Mouse (Mus musculus) frontal cortex, postnatal 25 days (tissue): Measurements from ENCODE around the gene Srgap3.

Experiments
- DNase-seq, 2 experiments: peaks; one replicate each; pipeline ENCODE4 v3.0.0; 2022; ENCODE audit warnings: low spot score in 2 of 2

The Srgap3 gene

DNA sequence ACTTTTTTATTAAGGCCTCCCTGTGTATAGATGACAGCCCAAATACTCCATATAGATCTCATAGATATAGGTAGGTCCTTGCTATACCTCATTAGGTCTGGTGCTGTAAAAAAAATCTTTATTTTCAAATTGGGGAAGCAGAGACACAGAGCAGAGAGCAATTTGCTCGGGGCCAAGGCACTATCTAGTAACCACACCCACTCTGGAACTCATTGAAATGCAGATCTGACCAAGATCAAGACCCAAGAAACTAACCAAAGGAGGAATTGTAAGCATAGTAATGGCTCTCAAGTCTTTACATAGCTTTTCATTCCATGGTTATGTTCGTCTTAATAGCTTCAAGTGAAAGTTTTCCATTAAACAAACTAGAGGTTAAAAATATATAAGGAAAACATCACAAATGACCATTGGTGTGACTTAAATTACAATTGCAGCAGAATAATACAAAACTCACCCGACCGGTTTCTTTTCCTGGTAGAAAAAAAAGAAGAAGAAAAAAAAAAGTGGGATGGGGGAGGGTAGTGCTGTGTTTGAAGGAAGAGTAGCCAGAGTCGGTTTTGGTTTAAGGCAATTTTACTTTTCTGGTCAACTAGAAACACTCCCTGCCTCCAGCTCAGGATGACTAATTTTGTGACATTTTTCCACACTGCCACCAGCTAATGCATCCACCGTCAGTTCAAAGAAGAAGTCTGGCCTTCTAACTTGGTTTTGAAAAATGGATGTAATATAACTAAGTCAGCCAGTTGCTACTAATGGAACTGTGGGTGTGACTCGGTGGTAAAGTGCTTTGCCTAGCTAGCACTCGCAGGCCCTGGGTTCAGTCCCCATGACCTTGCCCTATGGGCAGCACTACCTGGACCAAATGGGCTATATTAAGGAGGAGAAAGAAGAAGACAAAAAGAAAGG is 3.4 kb upstream of the Srgap3 start:
- no peak for DNase-seq

DNA sequence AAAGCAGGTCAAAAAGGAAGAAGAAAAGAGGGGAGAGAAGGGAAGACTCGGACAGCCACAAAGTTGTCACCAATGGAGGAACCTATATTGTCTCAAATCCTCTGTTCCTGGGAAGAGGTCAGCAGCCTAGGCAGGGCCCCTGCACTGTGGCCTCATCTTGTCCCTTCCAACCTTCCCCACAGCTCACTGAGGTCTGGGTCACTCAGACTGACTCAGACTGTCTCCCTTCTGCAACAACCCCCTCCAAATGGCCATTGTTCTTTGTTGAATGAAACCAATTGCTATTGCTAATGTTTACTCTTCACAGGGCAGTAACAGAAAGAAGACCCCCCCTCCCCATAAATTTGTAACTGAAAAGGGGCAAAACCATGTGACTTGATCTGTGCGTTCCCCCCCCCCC is 2.2 kb upstream of the Srgap3 start:
- no peak for DNase-seq

DNA sequence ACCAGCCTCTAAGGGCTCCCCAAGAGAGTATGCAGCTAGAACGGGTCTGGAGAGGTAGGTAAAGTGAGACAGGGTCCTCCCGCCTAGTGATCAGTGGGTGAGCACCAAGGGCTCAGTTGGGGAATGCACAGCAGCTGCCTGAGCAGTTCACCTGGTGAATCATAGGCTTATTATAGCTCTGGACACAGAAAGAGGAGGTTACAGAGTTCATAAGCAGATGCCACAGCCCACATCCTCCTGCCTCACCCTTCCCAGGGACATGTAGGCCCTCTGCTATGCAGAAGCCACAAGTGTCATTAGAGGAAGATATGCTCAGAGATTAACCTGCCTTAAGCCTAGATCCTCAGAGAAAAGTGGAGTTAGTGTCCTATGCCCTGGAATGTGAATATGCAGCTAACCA is 1.4 kb upstream of the Srgap3 start:
- DNase-seq, result no peak

DNA sequence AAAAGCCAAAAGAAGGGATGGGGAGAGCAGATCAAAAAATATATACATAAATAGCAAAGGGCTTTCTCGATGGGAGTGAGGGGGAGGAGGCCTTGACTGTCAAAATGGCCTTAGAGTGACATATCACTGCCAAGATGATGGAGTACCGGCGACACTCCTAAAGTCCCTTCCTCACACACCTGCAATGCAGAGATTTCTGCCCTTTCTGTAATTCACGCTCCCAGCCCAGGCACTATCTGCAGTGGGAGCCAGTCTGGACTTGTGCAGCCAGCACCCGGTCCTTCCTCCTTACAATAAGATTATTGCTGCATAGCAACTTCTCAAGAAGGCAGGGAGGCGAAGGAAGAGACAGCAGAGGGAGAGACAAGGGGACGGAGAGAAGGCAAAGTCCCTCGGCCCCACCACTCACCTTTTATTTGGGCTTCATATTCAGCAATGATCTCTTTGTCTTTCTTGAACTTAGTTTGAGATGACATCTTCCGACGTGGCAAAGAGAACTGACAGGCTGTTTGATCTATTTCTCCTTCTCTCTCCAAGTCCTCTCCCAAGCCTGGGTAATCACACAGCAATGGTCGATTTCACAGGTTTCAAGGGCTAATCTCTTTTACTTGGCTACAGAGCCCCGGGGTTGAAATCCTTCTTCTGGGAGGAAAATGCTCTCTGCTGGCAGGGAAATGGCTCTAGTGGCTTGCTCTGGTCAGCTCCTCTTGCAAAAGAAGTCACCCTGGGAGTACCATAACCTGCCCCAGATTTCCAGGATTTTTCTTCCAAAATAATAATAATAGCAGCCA is 850 bp downstream of the Srgap3 start:
- DNase-seq, result no peak

DNA sequence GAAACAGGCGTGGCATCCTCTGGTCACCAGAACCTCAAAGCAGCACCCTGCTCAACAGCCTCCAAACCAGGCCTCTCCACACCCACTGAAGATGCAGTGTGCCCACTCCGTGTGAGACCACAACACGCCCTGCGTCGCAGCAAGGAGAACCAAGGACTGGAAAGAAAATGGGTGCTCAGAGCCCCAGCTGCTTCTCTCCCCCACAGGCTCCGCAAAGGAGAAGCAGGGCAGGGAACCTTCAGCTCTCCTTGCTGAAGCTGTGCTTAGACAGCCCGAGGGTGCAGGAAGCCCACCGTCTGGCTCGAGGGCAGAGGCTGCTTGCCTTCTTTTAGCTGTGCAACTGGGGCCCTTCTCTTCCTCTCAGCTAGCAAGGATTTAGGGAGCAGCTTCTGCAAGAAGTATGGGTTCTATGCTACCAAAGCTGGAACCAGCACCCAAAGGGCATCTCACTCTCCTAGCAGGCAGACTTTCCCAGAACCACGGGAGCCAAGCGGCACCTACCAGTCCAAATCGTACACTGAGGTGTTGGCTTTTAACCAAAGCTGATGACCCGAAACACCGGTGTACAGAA is 1.8 kb downstream of the Srgap3 start:
- peak in 1 of 2 experiments; percentile 26 for DNase-seq

DNA sequence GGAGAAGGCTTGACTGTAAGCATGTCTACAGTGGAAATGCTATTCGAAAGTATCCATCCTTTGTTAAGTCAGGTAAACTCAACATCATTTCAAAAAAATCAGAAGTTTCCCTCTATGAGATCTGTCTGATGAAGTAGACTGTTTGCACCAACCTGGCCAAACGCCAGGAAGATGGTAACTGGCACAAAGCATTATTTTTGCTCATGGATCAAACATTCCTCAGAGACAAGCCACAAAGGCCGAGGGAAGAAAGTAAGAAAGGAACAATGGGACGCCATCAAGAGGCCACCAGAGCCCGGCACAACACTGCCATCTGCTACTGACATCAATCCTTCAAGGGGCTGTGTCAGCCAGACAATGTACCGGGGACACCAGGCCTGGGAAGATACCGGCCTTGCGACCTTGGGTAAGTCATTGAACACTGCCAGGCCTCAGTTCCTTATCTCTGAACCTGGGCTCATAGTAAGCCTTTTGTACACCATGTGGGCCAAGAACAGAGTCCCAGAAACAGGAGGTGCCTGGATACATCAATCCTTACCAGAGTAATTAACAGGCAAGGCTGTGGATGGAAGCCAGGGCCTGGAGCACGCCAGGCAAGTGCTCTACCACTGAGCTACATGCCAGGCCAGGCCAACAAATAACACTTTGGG is 3.3 kb downstream of the Srgap3 start:
- no peak for DNase-seq

DNA sequence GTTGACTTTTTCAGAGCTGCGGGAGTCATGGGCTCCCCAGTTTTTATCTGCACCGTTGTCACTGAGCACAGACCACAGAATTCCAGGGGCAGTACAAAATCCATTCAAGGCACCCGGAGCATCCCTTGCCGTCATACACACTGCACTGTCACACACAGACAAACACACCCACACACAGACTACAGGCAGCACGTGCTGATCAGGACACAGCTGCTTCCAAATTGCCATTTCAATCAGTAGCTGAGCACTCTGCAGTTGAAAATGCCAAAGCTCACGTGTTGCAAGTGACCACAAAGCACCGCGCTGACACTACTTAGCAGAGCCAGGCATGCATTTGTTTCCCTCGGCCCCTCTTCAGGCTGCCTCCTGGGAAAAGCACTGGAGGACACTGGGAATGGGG is 7.8 kb downstream of the Srgap3 start:
- no peak for DNase-seq

DNA sequence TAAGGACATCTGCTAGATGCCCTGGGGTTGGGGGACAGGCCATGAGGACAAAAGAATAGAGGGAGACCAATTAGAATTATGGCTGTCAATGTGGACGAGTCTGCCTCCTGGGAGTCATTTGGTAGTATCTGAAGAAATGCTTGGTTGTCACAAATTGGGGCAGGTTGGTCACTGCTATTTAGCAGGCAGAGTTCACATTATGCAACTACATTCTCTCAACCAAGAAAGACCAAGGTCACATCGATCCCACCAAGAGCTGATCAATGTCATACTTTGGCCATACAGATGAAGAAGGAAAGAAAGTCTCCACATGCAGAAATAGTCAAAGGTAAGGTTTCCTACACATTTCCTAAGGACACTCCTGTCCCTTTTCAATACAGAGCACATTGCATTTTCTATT is 9.3 kb downstream of the Srgap3 start:
- DNase-seq, result no peak

DNA sequence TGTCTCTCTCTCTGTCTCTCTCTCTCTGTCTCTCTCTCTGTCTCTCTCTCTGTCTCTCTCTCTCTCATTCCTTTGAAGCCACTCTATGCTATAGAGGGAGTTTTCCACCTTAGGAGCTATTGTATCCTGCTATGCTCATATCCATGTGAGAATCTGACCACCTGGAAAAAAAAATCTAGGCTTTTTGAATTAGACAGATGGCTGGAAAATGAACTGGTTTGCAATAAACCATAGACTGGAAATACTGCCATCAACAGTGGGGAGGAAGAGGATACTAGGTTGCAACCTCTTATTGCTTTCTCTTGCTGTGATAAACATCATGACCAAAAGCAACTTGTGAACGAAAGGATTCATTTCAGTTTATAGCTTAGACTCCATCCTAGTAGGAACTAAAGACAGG is 12.6 kb downstream of the Srgap3 start:
- no peak for DNase-seq

DNA sequence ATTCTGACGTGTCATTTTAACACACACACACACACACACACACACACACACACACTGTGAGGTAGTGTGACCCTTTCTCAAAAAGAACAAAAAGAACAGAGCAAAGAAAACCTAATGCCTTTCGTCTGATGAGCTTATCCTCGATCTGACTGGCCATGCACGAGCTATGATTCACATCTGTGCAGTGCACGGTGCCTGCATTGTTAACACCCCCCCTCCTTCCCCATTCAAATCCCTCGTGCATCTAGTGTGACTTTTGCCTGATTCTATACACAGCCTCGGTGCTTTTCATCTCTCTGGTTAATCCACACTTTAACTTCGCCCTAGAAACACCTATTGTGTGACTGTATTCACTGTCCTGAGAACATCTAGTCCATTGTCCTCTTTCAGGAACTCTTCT is 14.5 kb downstream of the Srgap3 start:
- DNase-seq, result no peak

DNA sequence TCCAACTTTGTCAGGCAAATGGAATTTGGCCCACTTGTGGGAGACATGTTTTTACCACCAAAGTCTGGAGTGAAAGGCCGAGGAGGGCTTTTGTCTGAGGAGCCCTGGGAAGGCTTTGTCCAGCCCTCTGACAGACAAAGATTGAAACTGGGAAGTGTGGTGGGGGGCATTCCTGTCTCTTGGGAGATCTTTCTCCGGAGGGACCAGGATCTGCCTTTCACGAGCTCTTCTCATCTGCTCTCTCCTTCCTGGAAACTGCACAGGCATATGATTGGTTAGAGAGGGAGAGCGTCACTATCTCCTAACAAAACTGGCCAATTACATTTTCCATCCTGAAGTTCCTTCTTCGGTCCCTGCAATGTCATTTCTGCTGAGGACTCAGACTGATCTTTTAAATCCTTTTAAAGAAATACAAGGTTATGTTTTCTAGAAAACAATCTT is 17.0 kb downstream of the Srgap3 start:
- no peak for DNase-seq

DNA sequence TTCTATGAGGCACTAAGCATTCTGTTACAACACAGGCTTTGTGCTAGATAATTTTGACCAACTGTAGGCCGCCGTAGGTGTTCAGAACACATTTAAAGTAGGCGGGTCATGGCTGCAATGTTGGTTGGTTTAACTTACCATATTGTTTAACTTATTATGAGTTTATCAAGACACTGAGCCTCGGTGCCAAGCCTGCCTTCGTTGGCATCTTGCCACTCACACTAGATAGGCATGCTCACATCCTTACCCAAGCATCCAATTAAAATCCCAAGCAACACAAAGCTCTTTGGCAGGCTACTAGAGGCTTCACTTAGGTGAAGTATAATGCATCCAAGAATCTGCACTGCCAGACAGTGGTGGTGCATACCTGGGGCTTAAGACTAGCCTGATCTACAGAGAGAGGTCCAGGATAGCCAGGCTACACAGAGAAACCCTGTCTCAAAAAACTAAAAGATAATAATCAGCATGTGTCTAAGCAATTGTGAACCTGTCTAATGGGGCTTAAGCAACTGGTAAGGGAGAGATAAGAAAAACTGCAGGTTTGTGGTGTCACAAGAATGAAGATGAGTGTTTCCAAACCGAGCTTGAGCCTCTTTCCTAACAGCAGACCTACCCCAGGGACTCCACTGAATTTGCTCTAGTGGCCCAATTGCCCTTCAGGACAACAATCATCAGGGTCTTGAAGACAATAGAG is 17.6 kb downstream of the Srgap3 start:
- DNase-seq, result no peak

DNA sequence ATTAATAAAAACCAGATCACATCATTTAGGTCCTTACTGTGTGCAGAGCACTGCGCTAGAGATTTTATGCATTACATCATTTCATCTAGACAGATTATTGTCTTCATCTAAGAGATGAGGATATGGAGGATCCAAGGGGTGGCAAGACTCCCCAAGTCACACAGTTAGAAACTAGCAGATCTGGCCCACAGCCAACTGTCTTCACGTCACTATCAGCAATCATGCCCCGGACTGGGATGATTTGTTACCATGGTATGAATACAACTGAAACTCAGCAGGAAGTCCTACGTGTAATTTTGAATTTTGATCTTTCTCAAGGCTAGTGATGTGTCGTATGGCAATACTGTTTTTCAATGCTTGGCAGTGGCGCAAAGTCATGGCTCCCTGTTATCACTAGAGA is 18.2 kb downstream of the Srgap3 start:
- DNase-seq, result no peak

DNA sequence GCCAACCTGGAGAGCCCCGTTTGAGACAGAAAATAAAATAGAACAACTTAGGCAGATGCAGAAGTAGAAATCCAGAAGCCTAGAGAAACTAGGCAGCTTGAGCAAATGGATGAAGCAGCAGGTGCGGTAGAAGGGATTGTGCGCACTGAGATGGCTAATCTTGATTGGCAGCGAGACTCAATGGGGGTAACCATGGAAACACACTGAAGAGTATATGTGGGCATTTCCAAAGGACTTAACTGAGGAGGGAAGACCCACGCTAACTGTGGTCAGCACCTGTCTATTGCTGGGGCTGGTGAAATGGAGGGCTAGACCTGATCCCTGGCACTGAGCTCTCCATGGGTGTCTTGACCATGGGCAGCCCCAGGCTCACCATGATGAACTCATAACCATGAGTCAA is 19.7 kb downstream of the Srgap3 start:
- no peak for DNase-seq

DNA sequence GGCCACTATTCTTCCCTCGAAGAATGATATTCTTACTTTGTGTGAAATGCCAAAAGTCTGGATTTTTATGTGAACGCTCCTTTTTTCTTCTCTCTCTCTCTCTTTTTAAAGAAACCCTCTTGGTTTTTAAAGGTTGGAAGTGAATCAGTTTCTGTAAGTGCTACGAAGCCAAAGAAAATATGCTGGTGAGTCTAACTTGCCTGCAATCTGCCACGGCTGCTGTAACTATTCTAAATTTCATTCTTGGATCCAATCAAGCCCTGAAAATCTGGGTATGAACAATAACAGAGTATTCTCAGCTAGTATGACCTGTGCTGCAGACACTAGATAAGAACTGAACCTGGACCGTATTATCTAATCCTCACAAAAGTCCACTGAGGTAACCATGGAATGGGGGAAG is 21.1 kb downstream of the Srgap3 start:
- DNase-seq, result no peak

DNA sequence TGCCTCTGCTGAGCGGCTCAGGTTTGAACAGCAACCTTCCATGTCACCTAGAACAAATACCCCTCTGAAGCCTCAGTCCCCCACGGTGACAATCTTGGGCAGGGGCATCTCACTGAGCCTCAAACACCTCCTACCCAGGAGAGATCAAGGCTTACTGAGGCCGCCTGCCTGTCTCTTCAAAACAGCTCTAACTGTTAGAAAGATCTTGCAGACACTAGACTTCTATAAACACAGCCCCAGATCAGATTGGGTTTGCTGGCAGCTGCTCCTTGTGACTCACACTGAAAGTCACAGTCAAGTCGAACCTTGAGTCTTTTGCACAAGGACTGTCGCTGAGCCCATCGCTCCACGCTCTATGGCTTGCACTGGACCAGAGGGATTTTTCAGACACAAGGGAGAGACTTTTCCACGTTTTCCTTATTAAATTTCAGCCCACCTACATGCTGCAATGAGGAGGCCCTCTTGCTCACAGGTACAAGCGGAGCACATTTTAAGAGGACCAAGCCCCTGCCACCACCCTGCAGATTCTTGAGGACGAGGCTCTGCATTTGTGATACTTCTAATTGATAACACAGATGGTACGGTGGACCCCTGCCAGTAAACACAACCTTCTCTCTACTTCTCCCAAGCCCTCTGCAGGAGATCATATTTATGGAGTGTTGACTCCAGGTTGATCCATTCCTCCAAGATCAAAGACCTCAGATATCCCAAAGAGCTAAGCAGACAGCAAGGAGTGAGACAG is 21.7 kb downstream of the Srgap3 start:
- DNase-seq, result no peak

DNA sequence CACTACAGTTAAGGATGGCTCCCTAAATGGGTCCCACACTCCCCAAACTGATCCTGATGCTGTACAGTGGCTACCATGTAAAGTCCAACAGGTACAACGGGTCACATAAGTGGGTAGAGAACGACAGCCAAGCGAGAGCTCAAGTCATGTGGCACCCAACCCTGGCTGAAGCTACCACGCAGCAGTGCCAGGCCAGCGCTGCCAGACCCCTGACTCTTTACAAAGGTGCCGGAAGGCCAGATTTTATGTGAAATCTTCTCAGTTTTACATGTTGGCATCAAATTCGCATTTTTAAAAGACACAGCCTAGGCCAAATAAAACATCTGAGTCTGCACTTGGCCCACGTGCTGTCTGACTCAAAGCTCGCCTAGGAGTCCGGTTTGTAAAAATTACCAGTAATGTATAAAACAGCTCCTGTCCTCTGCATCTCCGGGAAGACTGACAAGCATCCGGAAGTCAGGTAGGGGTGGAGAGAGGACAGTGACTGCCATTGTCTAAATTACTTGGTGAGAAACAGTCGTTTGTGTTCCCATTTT is 22.4 kb downstream of the Srgap3 start:
- no peak for DNase-seq

DNA sequence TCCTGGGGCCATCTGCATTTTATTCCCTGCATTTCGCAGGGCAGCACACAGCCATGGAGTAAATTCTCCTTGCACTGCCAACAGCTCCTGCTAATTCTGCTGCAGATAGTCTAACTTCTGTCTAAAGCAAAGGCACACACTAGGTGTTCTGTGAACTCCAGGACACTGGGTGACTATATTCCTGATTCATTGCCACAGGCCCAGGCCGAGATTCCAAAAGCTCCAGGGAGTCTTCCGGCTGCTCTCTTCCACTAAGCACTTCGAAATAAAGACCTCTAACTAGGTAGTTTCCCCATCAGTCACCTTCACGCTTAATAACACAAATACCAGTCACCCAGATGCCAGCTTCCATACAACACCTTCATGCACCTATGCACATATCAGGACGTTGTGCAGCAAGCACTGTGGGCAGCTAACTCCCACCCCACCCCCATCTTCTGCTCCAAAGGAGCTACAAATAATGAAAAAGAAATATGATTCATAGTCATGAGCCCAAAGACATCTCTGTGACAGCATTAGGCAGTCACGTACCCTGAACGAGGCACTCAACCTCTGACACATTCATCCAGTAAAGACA is 26.4 kb downstream of the Srgap3 start:
- DNase-seq, result no peak

DNA sequence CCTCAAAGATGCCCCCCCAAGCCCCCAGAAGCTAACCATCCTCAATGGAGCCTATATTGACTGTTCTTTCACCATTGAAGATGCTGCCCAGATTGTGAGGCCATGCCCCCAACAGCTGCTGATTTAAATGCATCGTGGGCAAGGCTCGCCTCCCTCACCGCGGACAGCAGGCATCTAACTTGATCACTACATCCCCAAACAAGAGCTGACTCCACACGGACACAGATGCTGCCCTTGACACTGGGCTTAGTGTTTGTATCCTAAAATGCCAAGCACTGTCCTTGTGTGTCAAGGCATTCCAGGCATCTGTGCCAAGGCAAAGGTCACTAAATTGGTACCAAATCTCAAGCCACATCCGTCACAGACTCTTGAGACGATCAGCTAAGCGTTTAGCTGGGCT is 29.3 kb downstream of the Srgap3 start:
- no peak for DNase-seq

DNA sequence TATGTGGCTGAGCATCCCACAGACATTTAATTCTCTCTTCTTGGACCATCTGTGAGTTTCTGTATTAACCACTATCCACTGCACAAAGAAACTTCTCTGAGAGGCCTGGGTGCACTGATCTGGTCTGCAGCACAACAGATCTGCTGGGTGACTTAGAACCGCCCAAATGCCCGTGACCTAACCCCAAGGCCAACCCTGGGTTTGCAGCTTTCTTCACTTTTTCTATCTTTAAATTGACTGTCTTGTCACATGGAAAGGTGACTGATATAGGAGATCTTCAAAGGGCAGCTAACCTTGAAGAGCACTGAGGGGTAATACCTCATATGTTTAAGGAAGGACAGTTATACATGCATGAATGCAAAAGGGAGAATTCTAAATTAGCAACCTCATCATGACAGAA is 30.8 kb downstream of the Srgap3 start:
- DNase-seq, result no peak
